Mouse (Mus musculus) kidney, postnatal 4 days (tissue): ENCODE data around the gene Proser3.

ENCODE experiments used
- DNase-seq, 2 experiments: peaks; one replicate each; pipeline ENCODE4 v3.0.0; 2021; ENCODE audit warnings: mixed read lengths in 2 of 2

Proser3 gene

GRCm38 (mm10) chr7:30552102-30553020 is at the start of gene Proser3, which contains the start of gene Hspb6:
Gene Proser3 (minus strand): TSS chr7:30552299.
Gene Hspb6 (plus strand): TSS chr7:30552178.
- DNase-seq = peak; percentile 97 to 98

DNA sequence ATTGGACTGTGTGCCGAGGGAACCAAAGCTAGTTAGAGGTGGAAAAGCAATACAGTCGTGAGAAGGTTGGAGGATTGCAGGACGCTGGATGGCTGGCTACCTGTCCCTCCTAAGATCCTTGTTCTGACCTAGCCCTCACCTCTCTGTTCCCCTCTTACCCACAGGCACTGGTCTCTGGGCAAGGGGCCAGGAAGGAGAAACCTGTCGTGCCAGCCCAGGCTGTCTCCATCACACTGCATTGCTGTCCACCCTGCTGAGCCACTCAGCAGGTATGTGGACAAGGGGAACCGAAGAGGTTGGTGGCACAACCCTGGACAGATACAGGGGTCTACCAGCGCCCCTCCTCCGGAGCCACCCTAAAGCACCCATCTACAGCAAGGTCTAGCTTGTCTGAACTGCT is 48.6 kb upstream of the Proser3 start:
- peak in 1 of 2 experiments; percentile 51 for DNase-seq

DNA sequence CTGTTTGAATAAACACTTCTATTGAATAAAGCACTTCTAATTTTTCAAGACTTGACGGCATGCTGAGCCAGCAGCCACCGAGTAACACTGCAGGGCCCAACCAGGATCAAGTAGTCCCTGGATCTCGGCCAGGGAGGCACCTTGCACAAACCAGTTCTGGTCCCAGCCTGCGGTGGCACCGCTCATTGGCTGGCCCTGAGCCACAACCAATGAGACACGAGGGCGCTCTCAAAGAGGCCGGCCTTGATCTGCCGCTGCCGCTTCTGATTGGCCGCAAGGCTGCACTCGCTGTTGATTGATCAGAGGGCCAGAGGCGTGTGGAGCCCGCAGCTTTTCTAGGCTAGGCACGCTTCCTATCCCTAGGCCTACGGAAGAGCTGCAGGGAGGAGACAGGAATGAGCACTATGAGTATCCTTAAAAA is 47.8 kb upstream of the Proser3 start:
- peak; percentile 92 to 96 for DNase-seq

DNA sequence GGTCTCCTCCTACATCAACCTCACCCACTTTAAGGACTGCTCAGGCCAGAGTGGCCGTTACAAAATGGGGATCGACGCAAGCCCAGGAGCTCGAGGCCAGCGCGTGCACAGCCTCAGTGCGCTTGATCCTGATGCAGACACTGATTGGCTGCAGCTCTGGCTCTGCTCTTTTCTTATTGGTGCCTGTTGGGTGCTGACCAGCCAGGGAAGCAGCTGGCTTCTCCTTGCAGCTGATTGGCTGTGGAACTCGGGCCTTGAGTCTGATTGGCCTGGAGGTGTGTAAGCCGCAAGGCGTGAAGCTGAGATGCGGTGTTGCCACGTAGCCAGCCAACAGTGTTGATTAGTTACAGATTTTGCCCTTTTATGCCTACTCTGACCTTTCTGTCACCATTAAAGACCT is 46.7 kb upstream of the Proser3 start, which contains the start of gene Zbtb32:
TSS of gene Zbtb32 (minus strand) at position 124 of the 400 bp plus-strand sequence.
- no peak for DNase-seq

DNA sequence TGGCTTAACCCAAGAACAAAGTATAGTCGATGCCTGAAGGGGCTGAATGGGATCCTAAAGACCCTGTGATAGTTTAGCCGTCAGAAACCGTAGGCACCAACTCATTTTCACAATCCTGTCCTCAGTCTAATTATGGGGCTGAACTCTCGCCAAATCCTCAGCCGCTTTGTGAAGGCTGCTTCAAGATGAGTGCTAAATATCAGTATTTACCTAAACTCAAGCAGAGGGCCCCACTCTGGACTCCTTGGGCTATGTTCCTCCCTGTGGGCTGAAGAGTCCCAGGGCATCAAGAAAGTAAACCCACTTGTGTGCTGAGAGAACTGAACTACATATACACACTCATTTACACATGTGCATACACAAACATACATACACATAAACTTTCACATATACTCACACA is 44.7 kb upstream of the Proser3 start:
- DNase-seq = no peak

- DNase-seq = no peak
Observed at GRCm38 (mm10) chr7:30596093-30596492, 44.0 kb upstream of the Proser3 start.

DNA sequence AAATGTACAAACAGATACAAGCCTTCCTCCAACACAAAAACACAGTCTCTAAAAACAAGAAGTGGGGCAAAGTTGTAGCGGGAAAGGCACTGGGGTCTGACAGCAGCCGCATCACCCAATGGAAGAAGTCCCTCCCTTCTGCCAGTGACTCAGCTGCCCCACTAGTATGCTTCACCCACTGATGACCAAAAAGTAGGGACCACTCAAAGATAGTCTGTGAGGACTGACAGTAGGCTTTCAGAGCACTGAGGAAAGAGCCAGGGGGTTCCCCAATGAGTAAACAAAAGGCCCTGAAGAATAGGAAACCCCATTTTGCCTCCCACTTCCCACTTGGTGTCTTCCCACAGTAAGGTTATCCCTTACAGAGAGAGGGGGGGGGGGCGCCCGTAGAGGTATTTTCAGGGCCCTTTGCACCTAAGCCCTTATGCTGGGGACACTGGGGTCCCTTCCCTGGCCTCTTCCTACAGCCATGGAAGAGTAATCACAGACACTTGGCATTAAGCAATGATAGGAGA is 42.5 kb upstream of the Proser3 start:
- no peak for DNase-seq

GRCm38 (mm10) chr7:30593579-30594509 is 41.7 kb upstream of the Proser3 start:
- DNase-seq = no peak

DNA sequence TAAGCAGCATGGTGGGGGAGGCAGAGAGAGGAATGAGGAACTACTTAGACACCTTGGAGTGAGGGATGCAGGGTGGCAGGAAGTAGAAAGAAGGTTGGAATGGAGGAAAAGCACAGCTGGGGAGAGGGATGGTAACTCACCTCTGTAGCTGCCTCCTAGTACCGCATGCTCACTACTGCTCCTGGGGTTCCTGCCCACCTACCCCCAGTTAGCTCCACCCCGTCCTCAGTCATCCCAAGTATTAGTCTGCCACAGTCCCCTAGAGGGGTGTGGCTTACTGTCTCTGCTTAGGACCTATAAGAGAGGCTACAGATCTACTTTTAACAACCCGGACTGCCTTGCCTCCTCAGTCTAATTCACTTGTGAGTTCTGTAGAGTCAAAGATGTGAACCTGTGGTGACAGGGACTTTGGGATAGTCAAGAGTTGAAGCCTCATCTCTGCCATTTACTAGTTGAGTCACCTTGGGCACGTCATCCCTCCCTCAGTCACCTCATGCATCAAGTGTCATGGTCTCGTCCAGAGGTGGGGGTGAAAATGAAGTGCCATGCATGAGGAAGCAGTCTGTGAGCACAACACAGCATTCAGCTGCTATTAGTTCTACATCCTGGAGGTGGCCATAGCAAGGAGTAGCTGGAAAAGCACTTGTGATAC is 40.8 kb upstream of the Proser3 start:
- no peak for DNase-seq

GRCm38 (mm10) chr7:30591605-30591951 is 39.5 kb upstream of the Proser3 start:
- DNase-seq = no peak

DNA sequence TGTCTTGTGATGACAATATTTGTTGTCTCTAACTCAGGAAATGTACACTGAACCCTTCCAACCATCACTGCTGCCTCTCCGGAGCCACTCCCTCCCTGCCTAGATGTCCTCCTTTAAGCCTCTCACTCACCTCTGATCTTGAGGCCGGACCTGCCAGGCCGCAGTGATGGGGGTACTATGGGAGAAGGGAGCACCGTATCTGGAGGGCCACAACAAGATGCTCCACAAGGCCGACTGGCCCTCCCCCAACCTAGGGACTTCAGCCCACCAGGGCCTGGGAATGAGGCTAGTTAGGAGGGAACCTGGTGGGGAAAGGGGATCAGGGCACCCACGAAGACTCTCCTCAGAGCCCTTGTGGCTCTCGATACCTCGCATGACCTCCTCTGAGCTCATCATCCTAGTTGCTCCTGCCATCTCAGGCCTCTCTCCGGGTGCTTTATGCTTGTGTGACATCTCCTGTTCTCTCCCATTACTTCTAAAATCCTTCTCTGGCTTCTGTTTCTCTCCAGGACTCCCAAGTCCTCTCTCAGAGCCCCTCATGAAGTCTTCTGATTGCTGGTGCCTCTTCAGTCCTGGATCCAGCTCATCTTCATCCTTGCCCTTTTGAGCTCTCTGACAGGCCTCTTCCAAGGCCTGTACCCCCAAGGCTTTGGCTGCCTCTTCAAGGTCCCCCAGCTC is 39.0 kb upstream of the Proser3 start:
- no peak for DNase-seq

- peak; percentile 95 for DNase-seq
Observed at GRCm38 (mm10) chr7:30589435-30590301, 37.6 kb upstream of the Proser3 start.

- DNase-seq = peak; percentile 95 to 98
Observed at GRCm38 (mm10) chr7:30588676-30589434, 36.8 kb upstream of the Proser3 start, which contains the start of gene Kmt2b. Gene Kmt2b (minus strand): TSS chr7:30588726.

DNA sequence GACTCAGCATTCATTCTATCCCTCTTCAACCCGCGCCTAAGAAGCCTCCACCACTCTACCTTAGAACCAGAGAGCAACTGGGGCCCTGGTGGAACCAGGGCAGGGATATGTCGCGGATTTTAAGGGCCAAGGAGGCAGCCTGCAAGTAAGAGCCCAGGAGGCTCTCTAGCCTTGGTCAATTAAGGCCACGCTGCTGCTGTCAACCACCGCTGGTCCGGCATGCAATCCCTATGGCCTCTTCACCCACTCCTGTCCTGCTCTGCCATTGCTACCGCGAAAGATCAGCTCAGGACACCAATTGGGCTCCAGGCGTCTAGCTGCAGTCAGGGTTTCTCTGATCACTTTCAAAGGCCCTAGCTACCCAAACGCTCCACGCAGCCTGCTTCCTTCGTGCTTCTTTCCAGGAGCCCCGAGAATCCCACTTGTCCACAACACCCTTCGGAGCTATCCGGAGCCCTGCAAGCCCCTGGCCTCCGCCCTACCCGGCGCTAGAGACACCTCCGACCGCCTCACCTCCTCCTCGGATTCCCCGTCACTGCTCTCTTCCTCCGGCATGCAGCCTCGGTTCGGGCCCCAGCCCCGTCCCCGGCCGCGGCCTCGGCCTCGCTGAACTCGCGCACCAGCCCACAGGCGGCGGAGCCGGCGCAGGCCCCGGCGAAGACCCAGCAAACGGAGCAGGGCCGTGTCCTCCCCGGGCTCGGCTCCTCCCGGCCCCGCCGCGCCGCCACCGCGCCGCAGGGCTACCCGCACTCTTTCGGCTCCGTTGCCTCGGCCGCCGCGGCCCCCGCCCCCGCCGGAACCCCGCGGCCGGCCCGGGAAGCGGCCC is 36.0 kb upstream of the Proser3 start:
- DNase-seq = peak; percentile 60 to 74

- no peak for DNase-seq
Observed at GRCm38 (mm10) chr7:30586455-30587020, 34.4 kb upstream of the Proser3 start.

DNA sequence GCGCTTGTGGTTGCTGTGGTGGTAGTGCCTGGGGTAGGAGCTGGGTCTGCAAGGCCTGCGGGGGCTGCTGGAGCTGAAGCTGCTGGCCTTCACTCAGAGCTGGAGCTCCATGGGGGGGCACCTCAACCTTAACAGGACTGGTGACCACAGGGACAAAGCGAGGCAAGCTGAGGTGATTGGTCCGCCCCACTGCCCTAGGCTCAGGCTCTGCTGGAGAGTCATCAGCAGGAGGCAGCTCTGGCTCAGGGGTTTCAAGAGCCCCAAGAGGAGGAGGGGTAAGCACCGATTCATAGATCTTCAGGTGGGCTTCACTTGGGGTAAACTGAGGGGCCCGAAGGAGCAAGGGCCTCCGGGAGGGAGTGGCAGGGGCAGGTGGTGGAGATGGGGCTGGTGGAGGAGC is 33.1 kb upstream of the Proser3 start:
- no peak for DNase-seq

- no peak for DNase-seq
Observed at GRCm38 (mm10) chr7:30584339-30584738, 32.2 kb upstream of the Proser3 start.

- DNase-seq = peak in 1 of 2 experiments; percentile 25
Observed at GRCm38 (mm10) chr7:30581547-30581946, 29.4 kb upstream of the Proser3 start.

DNA sequence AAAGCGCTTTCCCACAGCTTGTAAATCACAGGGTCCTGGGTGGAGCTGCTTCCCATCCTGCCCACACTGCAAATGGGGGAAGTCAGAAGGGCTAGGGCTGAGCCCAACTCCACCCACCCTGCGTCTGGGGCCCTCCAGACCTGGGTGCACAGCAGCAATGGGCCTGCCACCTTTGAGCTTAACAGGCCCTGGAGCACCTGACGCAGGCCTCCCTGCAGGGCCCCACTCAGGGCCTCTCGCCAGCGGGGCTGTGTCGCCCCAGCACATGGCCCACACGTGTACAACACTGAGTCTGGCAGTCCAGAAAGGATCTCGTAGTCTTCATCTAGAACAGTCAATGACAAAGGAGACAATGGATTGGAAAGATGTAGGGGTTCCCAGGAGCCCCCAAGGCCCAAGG is 27.9 kb upstream of the Proser3 start:
- DNase-seq = no peak
